Mouse (Mus musculus) kidney, embryonic 14.5 days (tissue): Measurements from ENCODE around the gene Coq8b. TPM values are rescaled to one million over a fixed set of nuclear protein-coding genes. Genes with fewer than 3 reads are reported as not detected.

Experiments
- ATAC-seq: fragments of 200-750 bp; cut with Nextera tagmentation; 2 replicates; pipeline ENCODE4 v1.8.0; 2017; ENCODE audit warnings: moderate number of reproducible peaks, mild to moderate bottlenecking, moderate TSS enrichment, moderate library complexity; ENCODE audit not compliant: low FRiP score, low TSS enrichment
- H3K27ac ChIP-seq: fragments of 300-500 bp; sonication (generic); 2 replicates; pipeline ENCODE4 v1.5.1; 2014; ENCODE audit warnings: low read depth, mild to moderate bottlenecking, low read length, moderate library complexity, mixed read lengths
- H3K27me3 ChIP-seq: fragments of 300-500 bp; sonication (generic); 2 replicates; pipeline ENCODE4 v1.6.1; 2014; ENCODE audit warnings: mild to moderate bottlenecking, low read length; ENCODE audit not compliant: control insufficient read depth, insufficient read depth
- H3K36me3 ChIP-seq: fragments of 300-500 bp; sonication (generic); 2 replicates; pipeline ENCODE4 v1.6.1; 2014; ENCODE audit warnings: low read length, mixed read lengths; ENCODE audit not compliant: control insufficient read depth, insufficient read depth
- H3K4me1 ChIP-seq: fragments of 300-500 bp; sonication (generic); 2 replicates; pipeline ENCODE4 v1.6.1; 2014; ENCODE audit warnings: low read length, mixed read lengths; ENCODE audit not compliant: control insufficient read depth, insufficient read depth
- H3K4me2 ChIP-seq: fragments of 300-500 bp; sonication (generic); replicated peaks from 2 replicates; pipeline ENCODE4 v1.6.1; 2014; ENCODE audit warnings: low read depth, mild to moderate bottlenecking, low read length
- H3K4me3 ChIP-seq: fragments of 300-500 bp; sonication (generic); 2 replicates; pipeline ENCODE4 v1.5.1; 2014; ENCODE audit warnings: mild to moderate bottlenecking, low read length
- H3K9ac ChIP-seq: fragments of 300-500 bp; sonication (generic); 2 replicates; pipeline ENCODE4 v1.6.1; 2014; ENCODE audit warnings: low read depth, mild to moderate bottlenecking, low read length, moderate library complexity
- H3K9me3 ChIP-seq: fragments of 300-500 bp; sonication (generic); 2 replicates; pipeline ENCODE4 v1.6.1; 2016; ENCODE audit warnings: low read length; ENCODE audit not compliant: control insufficient read depth
- WGBS: fragments of 180-500 bp; shearing (Covaris S2); extraction: QIAGEN DNeasy Blood & Tissue Kit; methylation state at CpG from one replicate; pipeline ENCODE4 v1.1.7; 2014; 5-methylcytosine and 5-hydroxymethylcytosine counted together
- polyA plus RNA-seq: library from polyadenylated mRNA; unstranded; fragments of >200 nt; fragmentation: Nextera tagmentation; extraction: Ambion mirVana; gene quantifications from 2 replicates; pipeline ENCODE4 v1.2.1, GENCODE M21; 2014

Coq8b gene
- polyA plus RNA-seq: 15.9 and 17.1 TPM in 2 replicates

DNA sequence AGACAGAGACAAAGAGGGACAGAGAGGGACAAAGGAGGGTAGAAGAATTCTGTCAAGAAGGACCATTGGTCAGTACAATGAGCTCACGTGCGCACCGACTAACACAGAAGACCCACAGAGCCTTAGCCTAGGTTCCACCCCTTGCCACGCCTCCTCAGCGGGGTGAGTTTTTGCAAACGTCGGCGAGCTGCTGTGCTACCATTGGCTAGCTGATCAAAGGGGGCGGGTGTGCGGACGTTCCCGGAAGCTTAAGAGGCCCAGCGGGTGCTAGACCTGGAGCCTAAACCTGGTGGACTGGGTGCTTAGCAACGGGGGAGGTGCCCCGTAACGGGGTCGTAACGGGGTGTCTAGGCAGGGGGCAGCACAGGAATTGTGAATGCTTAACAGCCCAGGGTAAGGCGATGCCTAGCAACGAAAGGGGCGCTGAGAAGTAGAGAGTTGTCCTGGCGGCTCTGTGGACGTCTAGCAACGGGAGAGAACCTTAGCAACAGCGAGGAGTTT lies at the start of gene Coq8b:
Gene Coq8b, plus strand, starts transcription at position 243 of the 501 bp plus-strand sequence.
- Histone ChIP-seq H3K9ac (peak within 1 kb of the TSS; percentile 58), H3K27ac (peak within 1 kb of the TSS; percentile 57; the same call in 1 of the 2 replicates), H3K27me3 (no peaks in the 10 kb centered on the region), H3K4me1 (peaks cover 9% of the 10 kb centered on the region), H3K4me2 (peak within 1 kb of the TSS; percentile 63), H3K4me3 (peak within 1 kb of the TSS; percentile 53), H3K36me3 (no peaks in the 10 kb centered on the region), H3K9me3 (no peaks in the 10 kb centered on the region)
- under 1% methylated on average over 25 of the region's 25 CpGs for WGBS
- ATAC-seq: peak; percentile 92

DNA sequence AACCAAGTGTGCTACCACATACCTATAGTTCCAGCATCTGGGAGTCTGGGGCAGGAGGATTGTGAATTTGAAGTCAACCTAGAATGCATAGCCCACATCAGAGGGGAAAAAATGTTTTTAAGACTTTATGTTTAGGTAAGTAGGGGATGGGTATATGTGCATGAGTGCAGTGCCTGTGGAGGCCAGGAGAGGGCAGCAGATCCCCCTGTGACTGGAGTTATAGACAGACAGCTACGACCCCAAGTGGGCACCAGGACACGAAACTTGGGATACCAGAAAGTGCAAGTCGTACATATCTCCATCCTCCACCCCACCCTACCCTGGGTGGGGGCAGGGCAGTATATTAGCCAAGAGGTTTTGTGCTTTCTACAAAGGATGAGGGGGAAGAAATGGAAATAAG lies 47.9 kb upstream of the Coq8b start:
- no peaks in the 10 kb centered on the region for H3K4me1 ChIP-seq
- H3K9me3 ChIP-seq: no peaks in the 10 kb centered on the region
- peaks cover 65% of the 10 kb centered on the region for H3K36me3 ChIP-seq
- H3K9ac ChIP-seq: no peak overlapping the region
- H3K4me2 ChIP-seq: no peak overlapping the region
- H3K4me3 ChIP-seq: no peak overlapping the region
- H3K27ac ChIP-seq: no peak overlapping the region
- no peak for ATAC-seq
- no peaks in the 10 kb centered on the region for H3K27me3 ChIP-seq
- WGBS: 77% methylated on average over 3 of the region's 3 CpGs

DNA sequence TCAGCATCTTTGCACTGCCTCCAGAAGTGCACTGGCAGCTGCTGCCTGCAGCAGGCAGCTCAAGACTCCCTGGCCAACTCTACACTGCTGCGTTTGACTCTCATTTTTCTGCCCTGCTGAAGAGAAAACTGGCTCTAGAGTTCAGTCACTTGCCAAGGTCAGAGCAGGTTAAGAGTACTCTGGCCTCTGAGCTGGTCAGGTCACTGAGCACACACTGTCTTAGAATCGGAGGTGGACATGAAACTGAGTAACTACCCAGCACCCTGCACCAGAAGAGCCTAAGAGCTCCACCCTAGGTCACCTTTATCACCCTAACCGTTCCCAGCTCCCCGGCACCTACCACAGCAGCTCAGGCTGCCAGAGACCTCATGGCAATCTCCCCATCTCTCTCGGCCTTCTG lies 46.8 kb upstream of the Coq8b start:
- no peaks in the 10 kb centered on the region for H3K9me3 ChIP-seq
- H3K27ac ChIP-seq: no peak overlapping the region
- WGBS: 88% methylated on average over 5 of the region's 5 CpGs
- H3K9ac ChIP-seq: no peak overlapping the region
- H3K4me1 ChIP-seq: no peaks in the 10 kb centered on the region
- H3K36me3 ChIP-seq: peaks cover 75% of the 10 kb centered on the region
- no peak for ATAC-seq
- H3K4me2 ChIP-seq: no peak overlapping the region
- H3K27me3 ChIP-seq: no peaks in the 10 kb centered on the region
- H3K4me3 ChIP-seq: no peak overlapping the region

DNA sequence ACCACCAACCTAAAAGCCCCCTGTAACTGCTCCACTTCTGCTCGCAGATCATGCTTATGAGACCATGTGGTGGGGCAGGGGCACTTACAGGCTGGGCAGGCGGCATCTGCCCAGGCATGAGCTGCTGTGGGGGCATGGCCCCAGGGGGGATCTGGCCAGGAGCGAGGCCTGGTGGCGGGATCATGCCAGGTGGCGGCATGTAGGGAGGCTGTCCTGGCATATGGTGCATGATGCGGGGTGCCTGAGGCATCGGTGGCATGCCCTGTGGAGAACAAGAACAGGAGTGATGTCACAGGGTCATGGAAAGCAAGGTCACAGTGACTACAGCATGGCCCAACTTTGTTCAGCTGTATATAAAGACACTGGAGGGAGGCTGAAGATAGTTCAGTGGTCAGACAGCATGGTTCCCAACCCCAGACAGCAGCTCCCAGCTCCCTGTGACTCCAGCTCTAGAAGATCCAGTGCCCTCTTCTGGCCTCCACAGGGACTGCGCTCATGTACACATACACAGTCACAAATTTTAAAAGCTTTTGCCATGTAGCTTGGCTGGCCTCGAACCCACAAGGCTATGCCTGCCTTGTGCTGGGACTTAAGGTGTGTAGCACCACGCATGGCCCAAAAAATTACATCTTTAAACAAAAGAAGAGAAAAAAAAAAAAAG lies 43.4 kb upstream of the Coq8b start:
- Histone ChIP-seq H3K27me3 (no peaks in the 10 kb centered on the region), H3K36me3 (peaks cover 97% of the 10 kb centered on the region), H3K4me2 (no peak overlapping the region), H3K4me1 (peaks cover 1% of the 10 kb centered on the region; the same call in 1 of the 2 replicates), H3K4me3 (no peak overlapping the region), H3K9ac (no peak overlapping the region), H3K9me3 (no peaks in the 10 kb centered on the region), H3K27ac (no peak overlapping the region)
- no peak for ATAC-seq
- WGBS: 98% methylated on average over 10 of the region's 10 CpGs

DNA sequence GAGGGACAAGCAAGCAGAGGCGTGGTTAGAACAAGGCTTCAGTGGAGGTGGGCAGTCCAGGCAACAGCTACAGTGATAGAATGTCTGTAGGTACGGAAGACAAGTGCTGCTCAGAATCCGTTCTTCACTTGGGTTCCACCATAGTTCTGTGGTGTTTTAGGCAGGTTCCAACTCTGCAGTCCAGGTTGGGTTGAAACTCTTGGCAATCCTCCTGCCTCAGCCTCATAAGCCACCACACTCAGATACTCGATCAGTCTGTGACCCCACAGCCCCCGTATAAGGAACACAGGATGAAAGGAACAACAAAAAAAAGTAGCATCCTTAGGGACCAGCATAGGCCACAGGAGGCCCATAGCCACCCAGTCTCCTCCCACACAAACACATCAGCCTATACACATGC lies 40.4 kb upstream of the Coq8b start:
- WGBS: 91% methylated on average over 5 of the region's 5 CpGs
- Histone ChIP-seq H3K9me3 (no peaks in the 10 kb centered on the region), H3K36me3 (peaks cover 67% of the 10 kb centered on the region), H3K4me3 (no peak overlapping the region), H3K9ac (no peak overlapping the region), H3K4me2 (no peak overlapping the region), H3K27ac (no peak overlapping the region), H3K4me1 (peaks cover 12% of the 10 kb centered on the region; the same call in 1 of the 2 replicates), H3K27me3 (no peaks in the 10 kb centered on the region)
- ATAC-seq: no peak

DNA sequence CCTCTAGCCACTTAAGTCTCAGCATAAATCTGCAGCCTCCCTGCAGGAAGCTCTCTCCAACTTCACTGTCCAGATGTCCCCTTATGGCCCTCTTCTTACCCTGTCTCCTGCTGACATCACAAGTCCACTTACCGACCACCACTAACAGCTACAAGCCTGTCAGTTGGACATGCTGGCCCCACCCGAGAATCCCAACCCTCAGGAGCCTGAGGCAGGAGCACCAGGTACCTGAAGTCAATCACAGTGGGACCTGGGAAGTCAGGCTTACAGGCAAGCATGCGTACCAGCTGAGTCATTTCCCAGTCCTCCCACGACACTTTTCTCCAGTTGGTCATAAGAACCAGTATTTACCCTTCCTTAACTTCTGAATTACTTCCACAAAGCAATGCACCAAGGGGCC lies 39.1 kb upstream of the Coq8b start:
- 82% methylated on average over 4 of the region's 4 CpGs for WGBS
- peaks cover 12% of the 10 kb centered on the region; the same call in 1 of the 2 replicates for H3K4me1 ChIP-seq
- H3K36me3 ChIP-seq: peaks cover 54% of the 10 kb centered on the region
- H3K4me2 ChIP-seq: no peak overlapping the region; the same call in 1 of the 2 replicates
- no peaks in the 10 kb centered on the region for H3K27me3 ChIP-seq
- no peak overlapping the region for H3K4me3 ChIP-seq
- no peak overlapping the region for H3K27ac ChIP-seq
- H3K9ac ChIP-seq: 0 out of 2 replicates have a peak overlapping the region, but pooled peaks have one; percentile 1
- no peak for ATAC-seq
- no peaks in the 10 kb centered on the region for H3K9me3 ChIP-seq

DNA sequence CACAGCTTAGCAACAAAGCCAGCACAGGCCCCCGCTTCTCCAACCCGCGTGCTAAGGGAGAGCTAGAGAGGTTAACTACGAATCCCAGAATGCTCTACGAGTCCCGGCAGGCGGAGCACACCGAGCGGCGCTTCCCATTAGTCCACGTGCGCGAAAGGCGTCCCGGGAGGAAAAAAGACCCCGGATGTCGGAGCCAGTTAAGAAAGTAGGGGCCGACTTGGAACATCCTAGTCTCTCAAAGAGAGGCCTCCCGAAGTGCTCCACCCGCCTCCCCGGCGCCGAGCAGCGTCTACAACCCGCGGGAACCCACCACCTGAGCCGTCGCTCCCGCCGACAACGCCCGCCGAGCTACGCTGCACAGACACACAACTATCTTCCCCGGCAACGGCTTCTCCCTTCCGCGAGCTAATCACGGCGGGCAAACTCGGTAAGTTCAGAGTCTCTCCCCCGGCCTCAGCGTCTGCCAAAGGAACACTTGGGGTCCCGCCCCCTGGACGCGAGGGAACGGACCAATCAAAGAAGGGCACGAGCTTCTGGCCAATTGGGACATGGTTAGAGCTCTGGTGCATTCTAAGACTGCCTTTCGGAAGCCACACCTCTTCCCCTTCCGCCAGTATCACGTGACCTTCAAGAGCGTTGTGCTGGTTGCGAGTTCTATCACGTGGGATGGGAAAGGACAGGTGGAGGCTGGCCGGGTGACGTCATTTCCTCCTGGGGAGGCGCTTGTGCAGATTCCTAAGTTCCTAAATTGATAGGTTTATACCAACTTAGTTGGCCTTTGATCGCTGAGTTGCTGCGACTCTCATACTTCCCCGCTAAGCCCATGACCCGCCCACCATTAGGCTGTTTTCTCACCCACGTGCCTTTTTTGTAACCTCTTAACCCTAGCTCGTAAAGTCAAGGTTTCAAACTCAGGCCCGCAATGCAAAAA lies 36.9 kb upstream of the Coq8b start, which contains the start of the genes BC024978 and Snrpa:
Gene BC024978, plus strand, starts transcription at position 101 of the 931 bp plus-strand sequence.
Gene Snrpa, minus strand, starts transcription at position 591 of the 931 bp plus-strand sequence.
- peak within 1 kb of the TSS; percentile 99 for H3K27ac ChIP-seq
- WGBS: under 1% methylated on average over 64 of the region's 64 CpGs
- peak within 1 kb of the TSS; percentile 97 for H3K9ac ChIP-seq
- H3K4me2 ChIP-seq: peak within 1 kb of the TSS; percentile 72
- peaks cover 12% of the 10 kb centered on the region; the same call in 1 of the 2 replicates for H3K4me1 ChIP-seq
- peak within 1 kb of the TSS; percentile 82 for H3K4me3 ChIP-seq
- ATAC-seq: peak; percentile 99
- peaks cover 33% of the 10 kb centered on the region for H3K36me3 ChIP-seq
- no peaks in the 10 kb centered on the region for H3K27me3 ChIP-seq
- H3K9me3 ChIP-seq: no peaks in the 10 kb centered on the region

DNA sequence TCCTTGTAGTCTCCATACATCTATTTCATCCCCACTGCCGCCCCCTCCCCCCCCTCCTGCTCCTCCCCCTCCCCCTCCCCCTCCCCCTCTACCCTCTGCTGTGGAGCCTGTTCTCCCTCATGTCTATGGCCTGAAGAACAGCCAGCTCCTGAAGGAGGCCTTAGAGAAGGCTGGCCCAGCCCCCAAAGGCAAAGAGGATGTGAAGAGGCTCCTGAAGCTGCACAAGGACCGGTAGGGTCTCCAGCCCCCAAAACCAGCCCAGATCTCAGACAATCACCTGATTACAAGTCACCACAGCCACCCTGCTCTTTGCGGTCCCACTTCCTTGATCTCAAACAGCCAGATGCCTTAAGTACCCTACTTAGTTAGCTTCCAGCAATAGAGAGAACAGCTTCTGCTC lies 35.7 kb upstream of the Coq8b start:
- 85% methylated on average over 3 of the region's 3 CpGs for WGBS

More for the DNA sequence above, 35.7 kb upstream of the Coq8b start:
- Histone ChIP-seq H3K27me3 (no peaks in the 10 kb centered on the region), H3K4me2 (no peak overlapping the region; the same call in 1 of the 2 replicates), H3K36me3 (peaks cover 24% of the 10 kb centered on the region), H3K4me1 (peaks cover 12% of the 10 kb centered on the region; the same call in 1 of the 2 replicates), H3K9me3 (no peaks in the 10 kb centered on the region), H3K4me3 (no peak overlapping the region), H3K9ac (no peak overlapping the region), H3K27ac (no peak overlapping the region)
- ATAC-seq: no peak
